Mouse (Mus musculus): Measurements from ENCODE around the gene Tmem30a. TPM values are rescaled to one million over a fixed set of nuclear protein-coding genes. Genes with fewer than 3 reads are reported as not detected.
A peak's percentile ranks its signal among the peaks of the same experiment; 100 is the strongest.

Gene Tmem30a
- total and polyA plus RNA-seq, 2 experiments from 2014 or later, result 104 to 181 TPM

DNA sequence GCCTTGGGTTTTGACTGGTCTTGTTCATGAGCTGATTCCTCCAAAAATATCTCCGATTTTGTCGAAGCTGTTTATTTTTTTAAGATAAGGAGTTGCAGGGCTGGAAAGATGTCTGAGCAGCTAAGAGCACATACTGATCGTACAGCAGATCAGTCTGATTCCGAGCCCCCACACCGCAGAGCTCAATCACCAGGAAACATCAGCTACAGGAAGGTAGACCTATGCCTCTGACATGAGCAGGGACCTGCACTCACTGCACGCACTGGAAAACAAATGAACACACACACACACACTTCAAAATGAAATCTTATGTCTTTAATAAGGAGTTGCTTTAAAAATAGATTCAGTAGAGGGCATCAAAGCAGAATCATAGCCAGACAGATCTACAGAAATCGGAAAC, 42.6 kb downstream of the Tmem30a start:
- no peak overlapping the region for H3K4me2 ChIP-seq (ENCODE audit: low read depth)
- peaks cover 16% of the 10 kb centered on the region for H3K36me3 ChIP-seq (ENCODE audit: insufficient read depth)
- H3K27ac ChIP-seq (ENCODE audit: low read depth, low read length), result no peak overlapping the region
- no peak overlapping the region for H3K4me3 ChIP-seq (ENCODE audit: low read depth, low read length)
- H3K9me3 ChIP-seq (ENCODE audit: low read length), result no peaks in the 10 kb centered on the region
- no peak overlapping the region for H3K9ac ChIP-seq
- H3K27me3 ChIP-seq (ENCODE audit: insufficient read depth, low read length), result no peaks in the 10 kb centered on the region
- DNase-seq (no peak), ATAC-seq (no peak)
- no peaks in the 10 kb centered on the region for H3K4me1 ChIP-seq (ENCODE audit: insufficient read depth)
- TF ChIP-seq CTCF (IDR thresholded peaks at IDR 0.05; ENCODE audit: low read depth), result no peak
- WGBS, result 92% methylated on average over 7 of the region's 7 CpGs

DNA sequence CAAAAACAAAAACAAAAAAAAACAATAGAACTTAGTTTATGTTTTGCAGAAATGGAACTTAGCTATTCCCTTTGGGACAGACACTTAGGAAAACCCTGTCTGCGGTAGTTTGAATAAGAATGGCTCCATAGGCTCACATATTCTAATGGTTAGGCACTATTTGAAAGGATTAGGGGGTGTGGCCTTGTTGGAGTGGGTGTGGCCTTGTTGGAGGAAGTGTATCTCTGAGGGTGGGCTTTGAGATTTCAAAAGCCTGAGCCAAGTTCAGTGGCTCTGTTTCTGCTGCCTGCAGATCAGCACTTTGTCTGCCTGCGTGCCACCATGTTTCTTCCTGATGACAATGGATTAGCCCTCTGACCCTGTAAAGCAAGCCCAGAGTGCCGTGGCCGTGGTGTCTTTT, 48.3 kb downstream of the Tmem30a start:
- Histone ChIP-seq H3K4me3 (ENCODE audit: low read depth, low read length) (no peak overlapping the region), H3K9ac (no peak overlapping the region), H3K27ac (ENCODE audit: low read depth, low read length) (no peak overlapping the region), H3K9me3 (ENCODE audit: low read length) (no peaks in the 10 kb centered on the region), H3K27me3 (ENCODE audit: insufficient read depth, low read length) (no peaks in the 10 kb centered on the region), H3K36me3 (ENCODE audit: insufficient read depth) (no peaks in the 10 kb centered on the region), H3K4me1 (ENCODE audit: insufficient read depth) (no peaks in the 10 kb centered on the region), H3K4me2 (ENCODE audit: low read depth) (no peak overlapping the region)
- no peak for DNase-seq
- WGBS, result 48% methylated on average over 4 of the region's 4 CpGs
- TF ChIP-seq CTCF (IDR thresholded peaks at IDR 0.05; ENCODE audit: low read depth), result no peak
- ATAC-seq, result no peak

DNA sequence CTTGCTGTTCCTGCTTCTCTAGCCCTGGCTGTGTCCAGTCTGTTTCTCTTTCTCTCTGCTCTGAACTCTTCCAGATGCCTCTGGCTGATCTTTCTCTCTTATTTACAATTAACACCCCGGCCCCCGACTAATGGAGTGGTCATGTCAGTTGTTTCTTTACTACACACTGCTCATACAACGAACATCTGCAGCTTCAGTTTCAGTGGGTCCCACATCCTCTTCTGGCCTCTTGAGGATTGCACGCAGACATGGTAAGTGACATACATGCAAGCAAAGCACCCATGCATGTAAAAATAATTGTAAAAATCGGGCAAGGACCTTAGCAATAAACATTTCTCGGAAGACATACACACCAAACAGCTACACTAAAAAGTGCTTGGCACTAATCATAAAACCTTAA, 57.7 kb downstream of the Tmem30a start:
- DNase-seq (no peak), ATAC-seq (no peak)
- TF ChIP-seq CTCF (IDR thresholded peaks at IDR 0.05; ENCODE audit: low read depth), result no peak
- Histone ChIP-seq H3K4me1 (ENCODE audit: insufficient read depth) (no peaks in the 10 kb centered on the region), H3K4me2 (ENCODE audit: low read depth) (no peak overlapping the region), H3K9ac (no peak overlapping the region), H3K27ac (ENCODE audit: low read depth, low read length) (no peak overlapping the region), H3K4me3 (ENCODE audit: low read depth, low read length) (no peak overlapping the region), H3K36me3 (ENCODE audit: insufficient read depth) (no peaks in the 10 kb centered on the region), H3K9me3 (ENCODE audit: low read length) (no peaks in the 10 kb centered on the region), H3K27me3 (ENCODE audit: insufficient read depth, low read length) (no peaks in the 10 kb centered on the region)
- WGBS, result 91% methylated on average over 6 of the region's 6 CpGs

DNA sequence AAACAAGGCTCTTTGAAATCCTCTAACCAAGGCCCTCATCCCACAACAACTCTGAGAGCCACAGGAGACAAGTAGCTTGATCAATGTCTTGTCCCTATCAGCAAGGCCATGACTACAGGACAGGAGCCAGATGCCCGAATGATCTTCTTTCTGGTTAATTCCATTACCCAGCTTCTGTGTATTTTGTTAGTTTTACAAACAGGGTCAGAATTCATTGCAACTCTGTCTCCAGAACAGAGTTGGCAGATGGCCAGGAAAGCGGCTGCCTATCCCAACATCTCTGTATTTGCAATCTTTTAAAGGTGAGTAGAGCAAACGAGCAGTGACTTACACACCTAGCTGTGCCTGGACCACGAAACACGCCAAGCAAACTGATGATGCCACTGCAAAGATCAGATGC, 63.0 kb downstream of the Tmem30a start:
- no peak for TF ChIP-seq CTCF (IDR thresholded peaks at IDR 0.05; ENCODE audit: low read depth)
- Histone ChIP-seq H3K27me3 (ENCODE audit: insufficient read depth, low read length) (no peaks in the 10 kb centered on the region), H3K4me3 (ENCODE audit: low read depth, low read length) (no peak overlapping the region), H3K36me3 (ENCODE audit: insufficient read depth) (no peaks in the 10 kb centered on the region), H3K4me2 (ENCODE audit: low read depth) (no peak overlapping the region), H3K27ac (ENCODE audit: low read depth, low read length) (no peak overlapping the region), H3K9ac (no peak overlapping the region), H3K9me3 (ENCODE audit: low read length) (no peaks in the 10 kb centered on the region), H3K4me1 (ENCODE audit: insufficient read depth) (no peaks in the 10 kb centered on the region)
- WGBS, result 80% methylated on average over 5 of the region's 5 CpGs
- ATAC-seq (no peak), DNase-seq (no peak)

DNA sequence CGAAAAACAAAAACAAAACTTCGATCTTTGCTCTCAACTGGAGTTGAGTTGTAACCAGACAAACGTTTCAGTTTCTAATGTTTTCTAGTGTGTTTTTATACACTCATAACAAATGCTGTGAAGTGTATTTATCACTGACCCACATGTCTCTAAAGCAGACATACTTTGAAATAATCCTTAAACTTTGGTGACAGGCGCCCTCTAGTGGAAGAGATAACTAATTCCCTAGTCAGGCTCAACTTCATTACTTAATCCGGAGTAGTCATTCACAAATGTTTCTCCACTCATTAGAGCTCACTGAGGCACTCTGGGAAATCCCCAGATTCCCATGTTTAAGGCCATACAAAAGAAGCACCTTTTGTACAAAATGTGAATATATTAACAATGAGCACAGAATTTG, 70.2 kb downstream of the Tmem30a start:
- DNase-seq, result peak; percentile 78

DNA sequence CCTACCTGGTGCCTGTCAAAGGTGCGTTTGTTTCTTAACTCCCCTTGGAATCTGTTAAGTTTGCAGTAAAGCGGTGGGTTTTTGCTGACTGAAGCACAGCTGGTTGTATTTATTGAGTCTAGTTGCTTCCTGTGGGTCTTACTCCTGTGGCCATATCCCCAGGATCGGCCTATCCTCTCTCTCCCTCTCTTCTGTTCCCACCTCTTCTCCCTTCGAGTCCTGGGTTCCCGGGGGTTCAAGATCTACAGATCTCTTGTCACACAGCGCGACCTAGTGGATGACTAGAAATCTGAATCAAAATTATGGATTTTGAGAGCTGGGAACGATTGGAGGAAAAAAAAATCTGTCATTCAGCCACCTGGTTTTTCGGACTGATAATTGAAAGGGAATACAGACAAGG, 72.3 kb downstream of the Tmem30a start:
- Histone ChIP-seq H3K9me3 (ENCODE audit: low read length) (no peaks in the 10 kb centered on the region), H3K4me1 (ENCODE audit: insufficient read depth) (peaks cover 13% of the 10 kb centered on the region; the same call in 1 of the 2 replicates), H3K4me3 (ENCODE audit: low read depth, low read length) (no peak overlapping the region), H3K36me3 (ENCODE audit: insufficient read depth) (no peaks in the 10 kb centered on the region), H3K9ac (no peak overlapping the region), H3K27me3 (ENCODE audit: insufficient read depth, low read length) (peaks cover 33% of the 10 kb centered on the region), H3K4me2 (ENCODE audit: low read depth) (0 out of 2 replicates have a peak overlapping the region, but pooled peaks have one; percentile 20), H3K27ac (ENCODE audit: low read depth, low read length) (no peak overlapping the region)
- TF ChIP-seq CTCF (IDR thresholded peaks at IDR 0.05; ENCODE audit: low read depth), result peak; percentile 84
- DNase-seq (peak; percentile 85), ATAC-seq (peak; percentile 41; the same call in 1 of the 2 replicates)
- WGBS, result 7% methylated on average over 9 of the region's 9 CpGs

More for the DNA sequence above, 70.2 kb downstream of the Tmem30a start:
- 34% methylated on average over 5 of the region's 5 CpGs for WGBS
- Histone ChIP-seq H3K9ac (no peak overlapping the region), H3K27me3 (ENCODE audit: insufficient read depth, low read length) (peaks cover 28% of the 10 kb centered on the region), H3K4me3 (ENCODE audit: low read depth, low read length) (no peak overlapping the region), H3K4me1 (ENCODE audit: insufficient read depth) (peaks cover 3% of the 10 kb centered on the region; the same call in 1 of the 2 replicates), H3K36me3 (ENCODE audit: insufficient read depth) (no peaks in the 10 kb centered on the region), H3K4me2 (ENCODE audit: low read depth) (no peak overlapping the region), H3K27ac (ENCODE audit: low read depth, low read length) (no peak overlapping the region), H3K9me3 (ENCODE audit: low read length) (no peaks in the 10 kb centered on the region)
- peak; percentile 75 for TF ChIP-seq CTCF (IDR thresholded peaks at IDR 0.05; ENCODE audit: low read depth)
- peak; percentile 47 for ATAC-seq

DNA sequence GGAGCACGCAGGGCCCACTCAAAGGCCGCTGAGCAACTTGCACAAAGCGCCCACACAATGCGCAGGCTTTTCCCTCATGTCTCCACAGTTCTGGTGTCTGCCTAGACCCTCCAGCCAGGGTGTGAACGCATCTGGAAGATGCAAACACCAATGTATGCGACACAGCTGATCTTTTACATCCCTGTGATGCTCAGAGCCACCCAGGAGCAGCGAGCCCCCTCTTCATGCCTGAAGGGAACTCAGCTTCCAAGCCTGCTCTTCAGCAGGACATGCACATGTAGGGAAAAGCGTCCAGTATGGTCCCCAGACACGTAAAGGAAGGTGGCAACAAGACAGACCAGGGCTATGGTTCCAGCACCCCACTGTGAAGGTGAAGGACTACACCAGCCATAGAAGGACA, 73.2 kb downstream of the Tmem30a start:
- Histone ChIP-seq H3K4me3 (ENCODE audit: low read depth, low read length) (no peak overlapping the region), H3K9me3 (ENCODE audit: low read length) (no peaks in the 10 kb centered on the region), H3K27me3 (ENCODE audit: insufficient read depth, low read length) (peaks cover 33% of the 10 kb centered on the region), H3K4me1 (ENCODE audit: insufficient read depth) (peaks cover 13% of the 10 kb centered on the region; the same call in 1 of the 2 replicates), H3K27ac (ENCODE audit: low read depth, low read length) (no peak overlapping the region), H3K36me3 (ENCODE audit: insufficient read depth) (no peaks in the 10 kb centered on the region), H3K4me2 (ENCODE audit: low read depth) (no peak overlapping the region), H3K9ac (no peak overlapping the region)
- 38% methylated on average over 9 of the region's 9 CpGs for WGBS
- TF ChIP-seq CTCF (IDR thresholded peaks at IDR 0.05; ENCODE audit: low read depth), result no peak
- DNase-seq, result no peak
- no peak for ATAC-seq
